Mouse (Mus musculus) lung, postnatal 36 days (tissue): ENCODE data around the gene Pex5l.

Experiments used
- DNase-seq: peaks from one replicate; pipeline ENCODE4 v3.0.0; 2022; ENCODE audit warnings: mixed read lengths

Pex5l gene

GRCm38 (mm10) chr3:33061428-33061827, 81.6 kb downstream of the Pex5l start:
- DNase-seq = no peak

DNA sequence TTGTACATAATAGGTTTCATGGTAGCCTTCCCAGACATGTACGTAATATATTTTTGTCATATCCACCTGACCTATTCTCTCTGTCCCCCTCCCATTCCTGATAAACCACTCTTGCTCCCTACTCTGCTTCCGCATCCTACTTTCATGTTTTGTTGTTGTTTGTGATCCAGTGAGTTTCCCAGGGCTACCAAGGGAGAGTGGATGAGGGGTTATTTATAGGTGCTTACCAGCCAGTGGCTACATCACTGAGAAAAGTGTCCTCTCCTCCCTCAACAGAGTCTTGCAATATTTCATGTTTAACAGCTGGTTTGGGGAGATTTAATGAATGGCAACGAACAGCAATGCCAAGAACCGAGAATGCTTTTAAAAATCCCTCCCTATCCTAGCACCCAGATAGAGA, 82.0 kb downstream of the Pex5l start:
- no peak for DNase-seq

GRCm38 (mm10) chr3:33060343-33060937, 82.6 kb downstream of the Pex5l start:
- no peak for DNase-seq

DNA sequence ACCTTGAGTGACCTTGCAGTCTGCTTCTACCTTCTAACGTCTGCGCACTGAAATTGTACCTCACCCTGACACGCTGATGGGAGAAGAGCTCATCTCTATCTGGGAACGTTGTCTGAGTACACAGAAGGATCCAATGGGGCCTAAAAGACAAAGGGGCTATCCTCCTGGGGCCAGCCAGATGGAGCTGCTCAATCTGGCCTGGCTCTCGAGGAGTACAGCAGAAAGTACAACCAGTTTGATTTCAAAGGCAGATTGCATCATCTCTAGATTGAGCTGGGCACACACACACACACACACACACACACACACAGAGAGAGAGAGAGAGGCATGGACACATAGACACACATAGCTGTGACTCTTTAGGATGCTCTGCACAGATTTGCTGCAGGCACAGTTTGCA, 94.7 kb downstream of the Pex5l start:
- no peak for DNase-seq

GRCm38 (mm10) chr3:33044799-33045106, 98.3 kb downstream of the Pex5l start:
- DNase-seq = no peak

DNA sequence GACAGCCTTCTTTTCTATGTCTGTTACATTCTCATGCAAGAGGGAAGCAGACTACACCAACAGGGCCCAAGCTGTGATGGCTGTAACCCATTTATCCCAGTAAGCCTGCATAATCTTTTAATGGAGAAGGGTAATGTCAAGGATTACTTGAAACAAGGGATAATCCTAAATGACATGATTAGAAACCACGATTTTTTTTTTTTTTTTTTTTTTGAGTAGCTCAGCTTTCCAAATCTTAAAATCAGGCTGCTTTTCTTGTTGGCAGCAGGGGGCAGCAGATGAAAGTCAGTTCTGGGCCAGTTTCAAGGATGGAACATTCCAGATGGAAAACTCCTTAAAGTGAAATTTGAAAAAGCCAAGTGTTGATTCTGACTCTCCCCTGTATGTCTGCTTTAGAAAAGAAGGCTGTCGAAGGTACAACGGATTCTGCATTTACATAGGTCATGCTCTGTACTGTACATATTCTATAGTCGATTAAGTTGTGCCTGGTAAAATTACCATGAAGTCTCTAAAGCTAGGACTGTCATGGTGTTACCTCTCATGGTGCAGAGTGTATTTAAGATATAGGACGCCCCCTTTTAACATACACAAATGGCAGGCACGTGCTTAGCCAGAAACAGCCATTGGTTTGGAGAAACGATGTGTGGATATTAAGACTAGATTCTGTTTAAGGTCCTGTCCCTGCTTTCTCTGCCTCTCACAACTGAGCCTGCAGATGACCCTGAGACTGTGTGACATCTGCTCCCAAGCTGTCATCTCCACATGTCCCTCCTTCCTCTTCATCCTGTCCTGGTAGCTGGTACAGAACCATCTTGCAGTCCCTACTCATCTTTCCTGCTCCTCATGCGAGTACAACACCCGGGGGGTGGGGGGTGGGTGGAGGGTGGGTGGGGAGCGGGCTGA, 98.9 kb downstream of the Pex5l start:
- DNase-seq = no peak

GRCm38 (mm10) chr3:33024566-33024965, 118.5 kb downstream of the Pex5l start:
- no peak for DNase-seq

DNA sequence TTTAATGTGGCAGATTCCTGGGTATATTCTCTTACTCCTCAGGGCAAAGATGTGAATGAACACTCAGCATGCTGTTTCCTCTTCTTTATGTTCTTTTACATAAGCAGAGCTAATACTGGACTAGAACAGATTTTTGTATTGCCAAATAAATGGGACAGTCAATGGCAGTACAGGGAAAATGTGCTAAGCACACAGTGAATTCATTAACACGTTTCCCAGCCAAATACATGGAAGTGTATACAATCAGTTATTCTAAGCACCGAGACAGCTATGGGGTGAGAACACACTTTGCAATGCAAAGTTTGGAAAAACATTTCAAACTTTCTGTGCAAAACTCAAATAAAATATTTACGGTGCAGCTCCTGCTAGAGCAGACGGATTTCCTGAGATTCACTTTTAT, 139.1 kb downstream of the Pex5l start:
- no peak for DNase-seq

- no peak for DNase-seq
Measured at GRCm38 (mm10) chr3:33001769-33002168, 141.3 kb downstream of the Pex5l start.

DNA sequence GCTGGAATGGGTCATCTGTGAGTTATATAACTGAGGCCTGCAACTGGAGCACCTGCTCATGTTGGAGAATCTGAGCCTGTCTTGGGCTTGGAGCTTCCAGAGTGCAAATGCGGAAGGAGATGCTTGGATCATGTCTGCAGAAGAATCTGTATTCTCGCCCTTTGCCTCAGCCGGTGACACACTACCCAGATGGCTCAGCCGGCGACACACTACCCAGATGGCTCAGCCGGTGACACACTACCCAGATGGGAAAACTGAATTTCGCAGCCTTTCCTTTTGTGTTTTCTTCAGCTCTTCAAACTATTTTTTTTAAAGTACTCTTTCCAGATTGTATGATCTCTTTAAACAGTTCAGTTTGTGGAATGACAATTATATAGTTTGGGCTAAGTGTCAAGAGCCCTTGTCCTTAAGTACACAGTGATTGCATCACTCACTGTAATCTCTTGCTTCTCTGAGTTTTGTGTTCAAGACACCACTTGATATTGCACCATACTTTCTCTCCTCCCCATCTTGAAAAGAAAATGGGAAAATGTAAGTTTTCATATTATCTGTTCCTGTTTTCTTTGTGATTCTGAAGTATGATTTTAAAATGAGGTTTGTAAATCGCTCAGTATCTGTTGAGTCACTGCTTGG, 142.5 kb downstream of the Pex5l start:
- DNase-seq = peak; percentile 53

- no peak for DNase-seq
Measured at GRCm38 (mm10) chr3:32991713-32992575, 151.1 kb downstream of the Pex5l start.

- DNase-seq = no peak
Measured at GRCm38 (mm10) chr3:32987806-32988205, 155.2 kb downstream of the Pex5l start.

GRCm38 (mm10) chr3:32985141-32985540, 157.9 kb downstream of the Pex5l start:
- DNase-seq = no peak

GRCm38 (mm10) chr3:32979981-32980380, 163.1 kb downstream of the Pex5l start:
- DNase-seq = no peak

GRCm38 (mm10) chr3:32979238-32979637, 163.8 kb downstream of the Pex5l start:
- DNase-seq = no peak

GRCm38 (mm10) chr3:32970257-32970656, 172.8 kb downstream of the Pex5l start:
- DNase-seq = no peak

DNA sequence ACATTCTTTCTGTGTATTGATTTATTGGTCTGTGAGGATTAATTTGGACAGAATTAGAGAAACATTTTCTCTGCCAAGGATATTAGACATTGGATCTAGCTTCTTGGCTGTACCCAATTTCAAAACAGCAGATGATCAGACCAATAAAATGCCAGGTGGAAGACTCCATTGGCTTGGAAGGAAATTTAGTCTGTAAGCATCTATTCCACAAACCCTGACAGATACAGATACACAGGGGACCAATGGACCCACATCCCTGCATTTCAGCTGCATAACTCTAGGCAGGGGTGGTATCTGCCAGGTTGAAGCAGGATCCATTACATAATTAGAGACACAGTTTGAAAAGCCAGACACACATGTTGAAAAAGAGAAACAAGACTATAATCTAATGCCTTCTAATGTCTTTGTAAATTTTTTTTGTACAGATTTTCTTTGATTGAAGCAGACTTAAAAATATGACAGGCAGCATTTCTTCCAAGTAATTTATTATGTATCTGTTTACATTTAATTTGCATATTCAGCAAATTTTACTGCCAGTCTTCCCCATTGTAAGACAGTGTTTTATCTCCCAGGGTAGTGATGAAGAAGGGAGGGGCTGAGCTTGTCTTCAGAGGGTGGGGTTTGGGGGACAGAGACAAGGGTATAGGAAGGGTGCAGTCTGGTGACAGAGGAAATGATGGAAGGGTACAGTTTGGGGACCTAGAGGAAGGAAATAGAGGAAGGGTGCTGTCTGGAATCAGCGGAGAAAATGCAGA, 174.2 kb downstream of the Pex5l start:
- no peak for DNase-seq

- peak; percentile 33 for DNase-seq
Measured at GRCm38 (mm10) chr3:32965528-32965927, 177.5 kb downstream of the Pex5l start.

DNA sequence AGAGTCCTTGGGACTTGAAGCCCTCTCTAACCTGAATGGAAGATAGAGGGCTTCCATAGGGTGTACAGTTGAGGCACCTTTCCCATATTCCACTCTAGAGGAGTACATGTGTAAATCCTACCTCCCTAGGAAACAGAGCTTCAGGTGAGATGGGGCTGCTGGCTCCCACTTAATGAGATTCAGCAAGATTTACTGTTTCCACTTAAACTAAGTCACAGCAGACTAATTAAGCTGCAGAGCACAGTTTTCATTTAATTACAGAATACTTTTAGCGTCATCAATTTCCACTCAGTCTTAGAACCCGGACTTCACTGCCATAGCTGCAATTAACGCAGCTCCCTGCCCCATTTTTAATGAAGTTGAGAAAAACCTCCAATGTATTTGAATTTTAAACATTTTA, 181.6 kb downstream of the Pex5l start:
- DNase-seq = no peak

- DNase-seq = no peak
Measured at GRCm38 (mm10) chr3:32951382-32951781, 191.7 kb downstream of the Pex5l start.

DNA sequence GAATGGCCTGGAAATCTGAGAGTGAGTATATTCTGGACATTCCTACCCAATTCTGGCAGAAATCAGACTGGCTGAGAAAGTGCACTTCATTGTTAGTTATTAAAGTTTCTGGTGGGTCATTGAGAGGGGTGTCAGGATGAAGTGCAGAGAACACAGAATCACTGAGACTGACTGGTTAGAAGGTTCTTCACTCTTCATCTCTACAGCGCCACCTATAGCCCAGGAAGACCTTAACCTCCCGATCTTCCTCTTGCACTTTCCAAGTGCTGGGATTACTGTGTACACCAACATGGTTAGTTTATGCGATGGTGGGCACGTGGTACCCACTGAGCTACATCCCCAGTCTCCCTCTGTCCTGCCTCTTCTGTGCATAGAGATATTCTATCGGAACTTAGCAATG, 195.6 kb downstream of the Pex5l start:
- DNase-seq = no peak

GRCm38 (mm10) chr3:32939802-32940501, 203.1 kb downstream of the Pex5l start:
- DNase-seq = no peak
